Mouse (Mus musculus) spleen, postnatal 10 days (tissue): Measurements from ENCODE around the gene Nfic.

Experiments used
- DNase-seq, 2 experiments: peaks; one replicate each; pipeline ENCODE4 v3.0.0; 2021 to 2022; ENCODE audit warnings: low spot score in 2 of 2

Nfic gene

DNA sequence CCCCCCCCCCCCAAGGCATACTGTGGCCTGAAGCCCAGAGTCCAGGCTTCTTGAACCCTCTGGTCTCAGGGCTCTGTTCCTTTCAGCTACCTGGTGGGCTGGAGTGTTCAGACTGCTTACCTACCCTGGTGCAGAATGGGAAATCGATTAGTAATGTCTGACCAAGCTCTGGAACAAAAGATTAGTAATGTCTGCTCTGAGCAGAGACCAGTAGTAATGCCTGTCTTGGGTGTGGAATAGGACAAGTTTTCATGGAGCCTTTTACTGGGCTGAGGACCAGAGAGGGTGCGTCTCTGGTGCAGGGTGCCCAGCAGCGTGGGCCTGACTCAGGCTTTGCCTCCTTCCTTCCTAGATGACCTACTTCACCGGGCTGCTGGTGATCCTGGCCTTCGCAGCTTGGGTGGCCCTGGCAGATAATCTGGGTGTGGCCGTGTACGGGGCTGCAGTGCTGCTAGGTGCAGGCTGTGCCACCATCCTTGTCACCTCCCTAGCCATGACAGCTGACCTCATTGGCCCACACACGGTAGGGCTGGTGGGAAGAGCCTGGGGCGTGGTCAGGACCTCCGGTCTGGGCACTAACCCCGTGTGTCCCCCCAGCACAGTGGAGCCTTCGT lies 93.0 kb downstream of the Nfic start:
- DNase-seq: peak; percentile 75 to 85

DNA sequence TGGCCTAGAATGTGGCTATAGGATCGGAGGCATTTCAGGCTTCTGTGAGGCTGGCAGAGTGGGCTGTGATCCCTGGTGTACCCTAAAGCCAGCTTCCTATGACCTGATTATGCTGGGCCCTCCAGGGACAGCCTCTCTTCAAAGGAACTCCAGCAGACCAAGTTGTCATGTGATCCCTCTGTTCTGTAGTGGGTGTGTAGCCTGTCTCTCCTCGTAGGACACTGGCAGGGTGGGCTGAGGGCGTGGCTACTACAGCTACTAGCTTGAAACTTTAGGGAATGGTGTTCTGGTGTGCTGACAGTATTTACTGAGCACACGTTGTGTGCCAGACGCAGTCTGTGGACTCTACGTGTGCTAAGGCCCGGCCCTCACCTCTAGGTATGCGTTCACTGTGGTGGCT lies 94.7 kb downstream of the Nfic start:
- DNase-seq: peak in 1 of 2 experiments; percentile 29

DNA sequence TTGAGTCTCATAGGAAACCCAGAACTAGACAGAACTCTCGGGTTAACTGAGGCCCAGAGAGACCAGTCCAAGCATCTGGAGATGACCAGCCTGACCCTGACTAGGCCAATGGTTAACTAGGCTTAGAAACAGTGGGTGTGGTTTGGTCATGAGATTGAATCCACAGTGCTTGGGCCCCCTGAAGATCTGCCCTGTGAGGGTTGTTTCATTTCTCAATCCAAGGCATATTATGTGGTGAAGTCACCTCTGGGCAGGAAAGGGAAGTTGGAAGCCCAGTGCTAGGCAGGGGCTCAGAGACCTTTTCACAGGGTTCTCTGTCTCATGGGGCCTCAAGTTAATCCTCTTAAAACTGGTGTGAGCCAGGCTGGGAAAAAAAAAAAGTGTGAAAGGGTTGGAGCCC lies 96.6 kb downstream of the Nfic start:
- no peak for DNase-seq

- DNase-seq: peak in 1 of 2 experiments; percentile 39
These were observed 97.2 kb downstream of the Nfic start for GRCm38 (mm10) chr10:81358209-81358608.

GRCm38 (mm10) chr10:81356991-81357844 lies 98.2 kb downstream of the Nfic start, which contains the start of gene Mfsd12:
Mfsd12 (plus strand) TSS chr10:81357491.
- DNase-seq: peak; percentile 83 to 95

GRCm38 (mm10) chr10:81356352-81356990 lies 99.0 kb downstream of the Nfic start:
- no peak for DNase-seq

DNA sequence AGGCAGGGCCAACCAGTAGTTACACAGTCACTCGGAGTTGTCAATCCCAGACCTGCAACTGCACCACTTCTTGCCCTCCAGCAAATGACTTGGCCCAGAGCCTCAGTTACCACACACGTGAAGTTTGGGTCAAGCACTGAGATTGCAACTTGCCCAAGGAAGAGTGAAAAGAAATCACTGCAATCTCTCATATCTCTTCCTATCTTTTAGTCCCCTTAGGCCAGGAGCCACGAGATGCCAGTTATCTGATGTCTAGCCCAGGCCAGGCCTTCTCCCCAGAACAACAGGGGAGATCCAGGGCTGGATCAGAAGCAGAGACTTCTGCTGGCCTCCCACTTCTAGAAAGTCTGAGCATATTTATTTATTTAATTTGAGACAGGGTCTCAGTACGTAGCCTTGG lies 99.9 kb downstream of the Nfic start:
- no peak for DNase-seq

GRCm38 (mm10) chr10:81354738-81355477 lies 100.5 kb downstream of the Nfic start:
- no peak for DNase-seq

GRCm38 (mm10) chr10:81351678-81352291 lies 103.7 kb downstream of the Nfic start:
- DNase-seq: peak; percentile 58 to 84

DNA sequence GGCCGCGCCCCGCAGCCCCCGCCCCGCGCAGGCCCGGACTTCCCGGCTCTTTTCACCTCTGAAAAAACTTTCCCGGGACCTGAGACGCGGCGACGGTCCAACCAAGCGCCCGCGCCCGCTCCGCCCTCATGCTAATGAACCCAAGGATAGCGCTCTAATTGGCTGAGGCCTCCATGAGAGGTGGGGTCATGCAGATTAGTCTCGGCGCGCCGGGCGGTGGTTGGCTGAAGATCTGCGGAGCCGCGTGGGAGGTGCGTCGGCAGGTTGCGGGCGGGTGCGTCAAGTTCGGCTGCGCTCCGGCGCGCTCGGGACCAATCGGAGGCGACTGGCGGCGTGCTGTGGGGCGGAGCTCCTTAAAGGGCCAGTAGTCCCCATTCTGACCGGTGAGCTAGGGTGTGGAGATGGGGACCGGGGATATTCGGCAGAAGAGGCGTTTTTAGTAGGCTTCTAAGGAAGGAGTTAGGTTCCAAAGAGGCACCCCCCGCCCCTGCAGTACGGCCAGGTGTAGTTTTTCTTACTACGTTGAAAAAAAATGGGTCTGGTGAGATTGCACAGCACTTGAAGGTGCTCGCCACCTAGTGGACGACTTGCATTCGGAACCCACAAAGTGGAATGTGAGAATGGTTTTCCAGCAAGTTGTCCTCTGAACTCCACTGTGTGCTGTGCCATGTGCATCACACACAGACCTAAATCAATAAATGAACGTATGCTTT lies 104.9 kb downstream of the Nfic start, which contains the start of gene Hmg20b:
Gene Hmg20b, minus strand, starts transcription at position 130 of the 713 bp plus-strand sequence.
- peak; percentile 95 to 99 for DNase-seq

GRCm38 (mm10) chr10:81349961-81350350 lies 105.5 kb downstream of the Nfic start:
- DNase-seq: no peak

DNA sequence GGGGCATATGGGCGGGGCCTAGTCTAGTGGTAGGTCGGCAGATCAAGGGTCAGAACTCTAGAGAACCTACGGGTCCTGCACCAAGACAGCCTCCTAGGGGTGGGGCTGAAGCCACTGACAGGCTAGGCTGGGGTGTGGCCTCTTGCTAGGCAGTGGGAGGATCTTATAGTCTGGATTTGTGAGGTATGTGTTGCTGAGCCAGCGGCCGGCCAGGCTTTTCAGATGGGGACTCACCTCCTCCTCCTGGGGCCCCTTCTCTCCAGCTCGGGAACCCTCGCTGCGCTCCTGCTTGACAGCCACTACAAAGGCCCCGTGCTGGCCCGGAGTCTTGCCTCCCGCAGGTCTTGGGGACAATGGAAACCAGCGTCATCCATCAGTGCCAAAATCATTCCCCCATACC lies 106.3 kb downstream of the Nfic start:
- peak; percentile 47 to 76 for DNase-seq

DNA sequence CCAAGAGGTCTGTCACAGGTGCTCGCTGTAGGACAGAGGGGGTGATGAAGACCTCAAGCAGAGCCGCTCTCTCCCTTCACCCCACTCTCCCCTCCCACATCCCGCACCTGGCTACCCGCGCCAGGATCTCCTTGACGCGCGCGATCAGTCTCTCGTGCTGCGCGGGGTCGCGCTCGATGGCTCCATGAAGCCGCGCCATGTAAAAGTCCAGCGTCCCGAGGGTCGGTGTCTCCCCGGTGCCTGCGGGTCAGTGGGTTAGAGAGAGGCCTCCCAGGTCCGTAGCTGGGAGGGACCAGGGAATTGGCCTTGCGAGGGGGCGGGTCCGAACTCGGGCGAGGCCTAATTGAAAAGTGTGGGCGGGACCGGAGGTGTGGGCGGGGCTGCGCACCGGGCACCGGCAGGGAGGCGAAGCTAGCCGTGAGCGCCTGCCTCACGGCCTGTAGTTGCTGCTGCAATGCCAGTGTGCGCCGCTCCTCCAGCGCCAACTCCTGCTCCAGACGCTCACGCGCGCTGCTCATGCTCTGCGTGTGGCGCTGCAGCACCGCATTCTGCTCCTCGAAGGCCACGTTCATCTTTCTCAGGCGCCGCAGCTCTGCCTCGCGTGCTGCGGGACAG lies 108.9 kb downstream of the Nfic start:
- DNase-seq: peak; percentile 51 to 84
